Mouse (Mus musculus): ENCODE data around the gene Mdh1b.

Gene Mdh1b

DNA sequence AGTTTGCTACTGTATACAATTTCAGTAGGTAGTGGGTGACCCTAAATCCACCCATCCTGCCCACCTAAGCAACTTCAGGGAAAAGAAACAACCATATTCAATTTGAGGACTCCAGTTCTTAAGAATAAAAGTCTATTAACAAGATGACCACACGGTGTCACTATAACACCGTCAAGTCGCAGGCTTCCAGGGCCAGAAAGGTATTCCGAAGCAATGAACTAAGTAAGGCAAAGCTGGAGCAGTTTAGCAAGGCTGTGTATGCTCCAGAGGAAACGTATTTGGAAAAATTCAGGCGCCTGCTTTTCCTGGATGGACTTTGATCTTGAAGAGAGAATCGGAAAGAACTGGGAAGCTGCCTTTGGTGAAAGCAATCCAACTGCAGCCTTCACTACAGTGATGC, 70.5 kb downstream of the Mdh1b start:
- peak; percentile 49 for DNase-seq (ENCODE audit: extremely low read depth, low read depth)

DNA sequence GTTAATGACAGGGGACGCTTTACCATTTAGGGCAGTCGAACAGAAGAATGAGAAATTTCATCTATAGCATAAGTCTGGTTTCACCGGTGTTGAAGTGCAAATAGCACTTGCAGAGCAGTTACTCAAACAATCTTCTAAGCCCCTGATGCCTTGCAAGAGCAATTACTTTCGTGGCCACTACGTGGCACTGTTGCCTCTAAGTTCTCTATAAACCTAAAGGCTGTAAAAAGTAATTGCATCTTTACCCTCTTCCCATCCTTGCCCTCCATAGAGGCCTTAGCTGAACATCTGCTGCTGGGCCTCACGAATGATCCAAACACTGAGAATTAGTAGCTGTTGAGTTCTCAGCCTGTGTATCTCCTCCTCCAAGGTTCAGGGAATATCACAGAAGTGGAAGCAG, 72.1 kb downstream of the Mdh1b start:
- DNase-seq (ENCODE audit: extremely low read depth, low read depth) = peak; percentile 52
